Mouse (Mus musculus): ENCODE measurements around the gene Nepn.

Nepn gene

DNA sequence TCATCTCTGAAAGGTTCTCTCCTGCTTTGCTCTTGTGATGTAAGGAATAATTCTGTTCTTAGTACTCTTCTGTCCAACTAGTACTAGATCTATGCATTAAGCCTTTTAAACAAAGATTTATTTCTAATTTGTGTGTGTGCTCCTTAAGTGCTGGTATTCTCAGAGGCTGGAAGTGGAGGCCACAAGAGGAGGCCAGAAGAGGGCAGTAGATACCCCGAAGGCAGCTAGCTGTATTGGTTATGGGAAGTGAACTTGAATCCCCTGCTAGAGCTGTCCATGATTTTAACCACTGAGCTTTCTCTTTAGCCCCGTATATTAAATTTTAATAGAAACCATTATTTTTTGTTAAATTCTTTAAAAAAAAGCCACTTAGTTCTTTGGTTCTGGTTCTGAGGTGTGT, 34.3 kb downstream of the Nepn start:
- TF ChIP-seq GATA4 (IDR thresholded peaks at IDR 0.05; ENCODE audit: insufficient replicate concordance, low read length) = no peak

DNA sequence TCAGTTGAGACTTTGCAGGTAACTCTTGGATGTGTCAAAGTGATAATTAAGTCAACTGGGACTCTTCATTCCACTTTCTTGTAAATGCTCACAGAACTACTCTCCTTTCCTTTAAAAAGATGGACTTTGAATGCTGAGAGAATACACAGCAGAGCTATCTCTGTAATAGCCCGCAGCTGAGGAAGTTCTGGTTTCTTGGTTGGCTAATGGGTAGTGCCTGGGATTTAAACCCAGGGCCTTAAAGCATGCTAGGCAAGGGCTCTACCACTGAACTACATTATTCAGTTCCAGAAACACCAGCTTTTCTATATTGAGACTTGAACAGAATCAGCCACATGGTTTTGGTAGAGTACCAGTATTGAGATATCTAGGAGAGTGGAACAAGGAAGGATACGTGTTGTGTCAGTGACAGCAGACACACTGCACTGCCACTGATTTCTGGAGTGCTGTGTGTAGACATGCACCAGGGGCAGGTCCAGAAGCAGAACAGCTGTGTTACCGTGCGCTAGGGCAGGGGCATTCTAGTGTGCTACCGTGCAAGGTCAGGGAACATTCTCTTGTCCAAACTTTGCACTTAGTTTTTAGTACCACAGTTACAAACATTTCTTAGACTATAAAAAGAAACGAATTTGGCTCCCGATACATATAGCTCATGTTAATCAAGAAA, 37.7 kb downstream of the Nepn start:
- no peak for TF ChIP-seq GATA4 (IDR thresholded peaks at IDR 0.05; ENCODE audit: insufficient replicate concordance, low read length)

DNA sequence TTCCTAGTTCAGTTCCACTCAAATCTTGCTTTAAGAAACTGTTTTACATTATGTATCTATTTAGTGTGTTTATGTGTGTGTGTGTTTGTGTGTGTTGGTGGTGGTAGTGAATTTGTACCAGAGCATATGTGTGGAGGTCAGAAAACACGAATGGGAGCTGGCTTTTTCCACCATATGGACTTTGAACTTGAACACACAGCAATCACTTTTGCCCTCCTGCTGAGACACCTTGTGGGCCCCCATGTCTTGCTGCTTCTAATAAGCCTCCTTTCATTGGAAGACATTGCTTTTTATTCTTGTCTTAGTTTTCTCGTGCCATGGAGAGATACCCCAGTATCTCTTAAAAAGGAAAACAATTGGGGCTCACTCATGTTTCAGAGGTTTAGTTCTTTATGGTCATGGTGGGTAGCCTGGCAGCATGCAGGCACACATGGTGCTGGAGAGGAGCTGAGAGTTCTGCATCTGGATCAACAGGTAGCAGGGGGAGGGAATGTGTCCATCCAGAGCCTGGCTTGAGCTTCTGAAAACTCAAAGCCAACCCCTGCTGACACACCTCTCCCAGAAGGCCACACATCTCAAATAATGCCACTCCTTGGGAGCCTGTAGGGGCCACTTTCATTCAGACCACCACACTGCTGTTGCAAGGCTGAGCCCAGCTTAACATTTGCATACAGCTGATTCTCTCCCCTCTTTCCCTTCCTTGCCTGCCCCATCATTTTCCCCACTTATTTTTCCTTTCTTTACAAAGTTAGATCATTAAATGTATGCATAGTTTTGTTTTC, 39.1 kb downstream of the Nepn start:
- TF ChIP-seq GATA4 (IDR thresholded peaks at IDR 0.05; ENCODE audit: insufficient replicate concordance, low read length) = no peak

DNA sequence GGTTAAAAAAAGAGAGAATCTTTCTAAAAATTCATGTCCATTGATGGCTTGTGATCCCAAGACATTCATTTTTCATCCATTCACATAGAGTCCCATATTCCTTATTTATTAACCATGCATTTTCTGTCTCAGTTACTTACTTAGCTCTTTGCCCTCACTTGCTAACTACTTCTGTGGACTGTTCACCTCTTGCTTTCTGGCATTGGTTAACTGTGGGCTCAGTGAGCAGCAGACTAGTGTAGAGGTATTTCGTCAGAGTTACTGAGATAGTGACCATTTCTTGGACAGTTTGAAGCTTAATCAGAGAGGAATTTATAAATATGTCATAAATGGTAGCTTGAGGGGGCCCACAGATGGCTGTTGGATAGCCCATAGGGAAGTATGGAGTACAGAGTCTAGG, 42.2 kb downstream of the Nepn start:
- no peak for TF ChIP-seq GATA4 (IDR thresholded peaks at IDR 0.05; ENCODE audit: insufficient replicate concordance, low read length)

DNA sequence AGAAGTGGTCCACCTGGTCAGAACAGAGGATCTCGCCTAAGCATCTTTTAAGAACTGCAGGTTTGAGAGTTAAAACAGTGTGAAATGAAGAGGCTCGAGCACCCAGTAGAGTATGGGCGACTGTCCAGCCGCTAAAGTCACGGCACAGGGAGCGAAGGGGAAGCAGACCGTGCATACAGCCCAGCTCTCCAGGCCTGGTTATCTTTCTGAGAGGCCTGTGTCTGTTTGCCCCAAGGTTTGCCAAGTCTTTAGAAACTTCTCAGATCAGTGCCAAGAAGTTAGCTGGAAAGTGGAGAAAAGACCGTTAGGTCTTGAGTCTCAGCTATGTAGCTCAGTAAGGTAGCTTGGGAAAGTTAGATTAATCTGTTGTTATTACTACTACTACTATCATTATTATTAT, 46.1 kb downstream of the Nepn start:
- TF ChIP-seq GATA4 (IDR thresholded peaks at IDR 0.05; ENCODE audit: insufficient replicate concordance, low read length) = no peak
